Mouse (Mus musculus): ENCODE results near the gene Xpa. TPM values are rescaled to one million over a fixed set of nuclear protein-coding genes. Genes with fewer than 3 reads are reported as not detected.

The Xpa gene
- polyA plus RNA-seq, 1 experiment = 20.1 TPM

GRCm38 (mm10) chr4:46126541-46126940 lies 69.6 kb downstream of the Xpa start:
- no peaks in the 10 kb centered on the region for H3K27me3 ChIP-seq (ENCODE audit: control insufficient read depth, insufficient read depth, low read length, poor library complexity, severe bottlenecking)
- no peak overlapping the region for H3K9ac ChIP-seq (ENCODE audit: low read depth, poor library complexity, severe bottlenecking)
- TF ChIP-seq CTCF (IDR thresholded peaks at IDR 0.05; ENCODE audit: low read depth, low read length) = peak; percentile 94
- no peak for TF ChIP-seq EP300 (IDR thresholded peaks at IDR 0.05; ENCODE audit: insufficient read depth, low read depth, low read length)
- no peak for TF ChIP-seq POLR2A (IDR thresholded peaks at IDR 0.05; ENCODE audit: insufficient read depth, low read length)
- H3K9me3 ChIP-seq (replicated peaks; ENCODE audit: control insufficient read depth, insufficient read depth, low read length, poor library complexity, severe bottlenecking) = no peaks in the 10 kb centered on the region
- H3K27ac ChIP-seq (ENCODE audit: insufficient read depth, low read length) = no peak overlapping the region
- H3K4me1 ChIP-seq (ENCODE audit: control insufficient read depth, insufficient read depth, low read length) = no peaks in the 10 kb centered on the region
- H3K4me3 ChIP-seq (ENCODE audit: low read depth, low read length) = no peak overlapping the region
- H3K36me3 ChIP-seq (ENCODE audit: control insufficient read depth, insufficient read depth, low read length, poor library complexity, severe bottlenecking) = peaks cover 25% of the 10 kb centered on the region

GRCm38 (mm10) chr4:46123358-46123757 lies 72.8 kb downstream of the Xpa start:
- Histone ChIP-seq H3K36me3 (ENCODE audit: control insufficient read depth, insufficient read depth, low read length, poor library complexity, severe bottlenecking) (peaks cover 18% of the 10 kb centered on the region), H3K4me3 (ENCODE audit: low read depth, low read length) (no peak overlapping the region), H3K27ac (ENCODE audit: insufficient read depth, low read length) (no peak overlapping the region), H3K27me3 (ENCODE audit: control insufficient read depth, insufficient read depth, low read length, poor library complexity, severe bottlenecking) (no peaks in the 10 kb centered on the region), H3K9ac (ENCODE audit: low read depth, poor library complexity, severe bottlenecking) (no peak overlapping the region), H3K4me1 (ENCODE audit: control insufficient read depth, insufficient read depth, low read length) (no peaks in the 10 kb centered on the region), H3K9me3 (replicated peaks; ENCODE audit: control insufficient read depth, insufficient read depth, low read length, poor library complexity, severe bottlenecking) (no peaks in the 10 kb centered on the region)
- no peak for TF ChIP-seq EP300 (IDR thresholded peaks at IDR 0.05; ENCODE audit: insufficient read depth, low read depth, low read length)

- Histone ChIP-seq H3K9me3 (replicated peaks; ENCODE audit: control insufficient read depth, insufficient read depth, low read length, poor library complexity, severe bottlenecking) (no peaks in the 10 kb centered on the region), H3K36me3 (ENCODE audit: control insufficient read depth, insufficient read depth, low read length, poor library complexity, severe bottlenecking) (peaks cover 19% of the 10 kb centered on the region), H3K4me1 (ENCODE audit: control insufficient read depth, insufficient read depth, low read length) (no peaks in the 10 kb centered on the region), H3K27ac (ENCODE audit: insufficient read depth, low read length) (no peak overlapping the region), H3K4me3 (ENCODE audit: low read depth, low read length) (no peak overlapping the region), H3K27me3 (ENCODE audit: control insufficient read depth, insufficient read depth, low read length, poor library complexity, severe bottlenecking) (no peaks in the 10 kb centered on the region), H3K9ac (ENCODE audit: low read depth, poor library complexity, severe bottlenecking) (no peak overlapping the region)
- TF ChIP-seq CTCF (IDR thresholded peaks at IDR 0.05; ENCODE audit: low read depth, low read length) (no peak), POLR2A (IDR thresholded peaks at IDR 0.05; ENCODE audit: insufficient read depth, low read length) (no peak), EP300 (IDR thresholded peaks at IDR 0.05; ENCODE audit: insufficient read depth, low read depth, low read length) (no peak)
These were observed 75.3 kb downstream of the Xpa start for GRCm38 (mm10) chr4:46120767-46121166.

- Histone ChIP-seq H3K36me3 (ENCODE audit: control insufficient read depth, insufficient read depth, low read length, poor library complexity, severe bottlenecking) (peaks cover 16% of the 10 kb centered on the region), H3K4me1 (ENCODE audit: control insufficient read depth, insufficient read depth, low read length) (no peaks in the 10 kb centered on the region), H3K27ac (ENCODE audit: insufficient read depth, low read length) (no peak overlapping the region), H3K9me3 (replicated peaks; ENCODE audit: control insufficient read depth, insufficient read depth, low read length, poor library complexity, severe bottlenecking) (no peaks in the 10 kb centered on the region), H3K4me3 (ENCODE audit: low read depth, low read length) (no peak overlapping the region), H3K9ac (ENCODE audit: low read depth, poor library complexity, severe bottlenecking) (no peak overlapping the region), H3K27me3 (ENCODE audit: control insufficient read depth, insufficient read depth, low read length, poor library complexity, severe bottlenecking) (no peaks in the 10 kb centered on the region)
- TF ChIP-seq POLR2A (IDR thresholded peaks at IDR 0.05; ENCODE audit: insufficient read depth, low read length) (no peak), EP300 (IDR thresholded peaks at IDR 0.05; ENCODE audit: insufficient read depth, low read depth, low read length) (no peak), CTCF (IDR thresholded peaks at IDR 0.05; ENCODE audit: low read depth, low read length) (no peak)
These were observed 76.5 kb downstream of the Xpa start for GRCm38 (mm10) chr4:46119514-46120094.

- Histone ChIP-seq H3K27ac (ENCODE audit: insufficient read depth, low read length) (no peak overlapping the region), H3K9me3 (replicated peaks; ENCODE audit: control insufficient read depth, insufficient read depth, low read length, poor library complexity, severe bottlenecking) (no peaks in the 10 kb centered on the region), H3K4me1 (ENCODE audit: control insufficient read depth, insufficient read depth, low read length) (no peaks in the 10 kb centered on the region), H3K4me3 (ENCODE audit: low read depth, low read length) (no peak overlapping the region), H3K9ac (ENCODE audit: low read depth, poor library complexity, severe bottlenecking) (no peak overlapping the region), H3K36me3 (ENCODE audit: control insufficient read depth, insufficient read depth, low read length, poor library complexity, severe bottlenecking) (peaks cover 8% of the 10 kb centered on the region; the same call in 1 of the 2 replicates), H3K27me3 (ENCODE audit: control insufficient read depth, insufficient read depth, low read length, poor library complexity, severe bottlenecking) (no peaks in the 10 kb centered on the region)
- no peak for TF ChIP-seq POLR2A (IDR thresholded peaks at IDR 0.05; ENCODE audit: insufficient read depth, low read length)
- TF ChIP-seq CTCF (IDR thresholded peaks at IDR 0.05; ENCODE audit: low read depth, low read length) = no peak
- TF ChIP-seq EP300 (IDR thresholded peaks at IDR 0.05; ENCODE audit: insufficient read depth, low read depth, low read length) = no peak
These were observed 78.6 kb downstream of the Xpa start for GRCm38 (mm10) chr4:46117536-46117935.

GRCm38 (mm10) chr4:46116544-46117175 lies 79.5 kb downstream of the Xpa start:
- H3K27ac ChIP-seq (ENCODE audit: insufficient read depth, low read length) = no peak overlapping the region
- H3K9ac ChIP-seq (ENCODE audit: low read depth, poor library complexity, severe bottlenecking) = no peak overlapping the region
- H3K4me3 ChIP-seq (ENCODE audit: low read depth, low read length) = no peak overlapping the region
- H3K36me3 ChIP-seq (ENCODE audit: control insufficient read depth, insufficient read depth, low read length, poor library complexity, severe bottlenecking) = peaks cover 8% of the 10 kb centered on the region; the same call in 1 of the 2 replicates
- TF ChIP-seq EP300 (IDR thresholded peaks at IDR 0.05; ENCODE audit: insufficient read depth, low read depth, low read length) = no peak
- no peak for TF ChIP-seq POLR2A (IDR thresholded peaks at IDR 0.05; ENCODE audit: insufficient read depth, low read length)
- TF ChIP-seq CTCF (IDR thresholded peaks at IDR 0.05; ENCODE audit: low read depth, low read length) = no peak
- no peaks in the 10 kb centered on the region for H3K4me1 ChIP-seq (ENCODE audit: control insufficient read depth, insufficient read depth, low read length)
- no peaks in the 10 kb centered on the region for H3K9me3 ChIP-seq (replicated peaks; ENCODE audit: control insufficient read depth, insufficient read depth, low read length, poor library complexity, severe bottlenecking)
- H3K27me3 ChIP-seq (ENCODE audit: control insufficient read depth, insufficient read depth, low read length, poor library complexity, severe bottlenecking) = no peaks in the 10 kb centered on the region
